Mouse (Mus musculus) adrenal gland (tissue): ENCODE results near the gene Gpr142.

Experiments used
- intact Hi-C: fragments of 180-260 bp; cut with DNase I; formaldehyde crosslinking; loops from one replicate; pipeline ENCODE4 v1.15.1; 2025

Gene Gpr142

DNA sequence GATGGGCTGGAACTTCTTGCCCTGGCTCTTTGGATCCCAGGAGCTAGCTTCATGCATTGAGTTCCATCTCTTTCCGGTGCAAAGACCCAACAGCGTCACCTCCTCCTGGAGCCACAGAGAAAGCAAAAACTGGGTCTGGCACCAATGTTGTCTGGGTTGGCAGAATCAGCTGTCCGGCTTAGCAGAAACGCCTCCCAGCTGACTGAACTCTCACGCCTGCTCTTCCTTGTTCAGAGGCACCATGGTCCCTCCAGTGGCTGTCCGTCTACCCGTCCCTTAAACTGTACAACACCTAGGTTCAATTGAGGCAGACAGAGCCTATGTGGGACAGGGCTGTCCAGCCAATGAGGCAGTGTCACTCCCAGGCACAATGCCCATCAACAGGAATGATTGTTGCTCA is 1.5 kb upstream of the Gpr142 start:
- intact Hi-C loops, result loop anchor here (10.0 kb wide), 1 partner anchor 348 kb away; no protein-coding TSS in a partner anchor

DNA sequence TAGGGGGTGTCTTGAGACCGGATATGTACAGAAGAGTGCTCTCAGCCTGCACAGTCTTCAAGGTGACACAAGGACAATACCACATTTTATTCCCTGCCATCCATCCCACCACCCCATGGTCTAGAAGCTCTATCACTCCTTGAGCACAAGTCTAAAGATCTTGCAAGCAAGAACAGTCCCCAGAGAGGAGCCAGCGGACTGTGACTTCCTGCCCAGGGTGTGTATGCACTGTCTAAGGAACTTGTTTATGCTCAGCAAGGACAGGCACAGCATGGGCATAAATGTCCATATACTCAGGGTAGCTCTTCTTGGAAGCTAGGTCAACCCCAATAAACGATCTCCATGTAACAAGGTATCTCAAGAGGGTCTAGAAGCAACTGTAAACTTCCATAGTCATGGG is 743 bp upstream of the Gpr142 start:
- intact Hi-C loops, result loop anchor here (10.0 kb wide), 1 partner anchor 347 kb away; no protein-coding TSS in a partner anchor

DNA sequence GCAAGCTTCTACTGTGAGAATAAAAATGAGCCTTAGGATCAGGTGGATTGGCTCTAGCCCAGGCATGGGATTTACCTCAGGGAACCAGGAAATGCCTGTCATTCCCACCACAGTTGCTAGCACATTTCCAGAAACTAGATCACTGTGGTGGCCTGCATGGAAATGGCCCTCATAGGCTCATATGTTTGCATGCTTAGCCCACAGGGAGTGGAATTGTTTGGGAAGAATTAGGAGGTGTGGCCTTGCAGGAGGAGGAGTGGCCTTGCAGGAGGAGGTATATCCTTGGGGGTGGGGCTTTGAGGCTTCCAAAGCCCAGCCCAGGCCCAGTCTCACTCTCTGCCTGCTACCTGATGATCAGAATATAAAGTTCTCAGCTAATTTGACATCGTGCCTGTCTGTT is 3.2 kb downstream of the Gpr142 start:
- intact Hi-C loops, result no loop called here

GRCm38 (mm10) chr11:114802540-114803267 is 4.0 kb downstream of the Gpr142 start:
- intact Hi-C loops, result no loop called here

DNA sequence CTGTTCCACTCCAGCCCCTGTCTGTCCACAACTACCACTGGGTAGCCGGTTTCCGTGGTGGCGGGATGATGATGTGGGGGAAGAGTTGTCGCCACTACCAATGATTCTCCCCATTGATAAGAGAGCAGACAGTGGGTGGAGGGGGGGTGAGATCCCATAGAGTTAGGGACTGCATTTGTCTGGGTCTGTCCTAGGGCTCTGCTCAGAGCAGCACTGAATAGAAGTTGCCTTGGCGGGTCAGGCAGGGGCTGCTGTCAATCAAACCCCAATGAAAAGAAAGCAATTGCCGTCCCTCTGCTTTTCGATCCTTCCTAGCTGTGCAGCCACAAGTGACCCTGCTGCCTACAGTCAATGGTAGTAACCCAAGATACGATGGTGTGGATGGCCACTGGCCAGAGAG is 5.3 kb downstream of the Gpr142 start:
- intact Hi-C loops, result no loop called here

GRCm38 (mm10) chr11:114807025-114807424 is 8.3 kb downstream of the Gpr142 start:
- intact Hi-C loops, result no loop called here

- intact Hi-C loops, result no loop called here
These were observed 9.1 kb downstream of the Gpr142 start for GRCm38 (mm10) chr11:114807686-114808427.

GRCm38 (mm10) chr11:114809371-114809770 is 10.6 kb downstream of the Gpr142 start:
- intact Hi-C loops, result no loop called here

GRCm38 (mm10) chr11:114810344-114810743 is 11.6 kb downstream of the Gpr142 start:
- intact Hi-C loops, result no loop called here

GRCm38 (mm10) chr11:114812731-114813240 is 14.1 kb downstream of the Gpr142 start:
- intact Hi-C loops, result loop anchor here (1.0 kb wide), 2 partner anchors 65 to 100 kb away; no protein-coding TSS in a partner anchor

GRCm38 (mm10) chr11:114814873-114815592 is 16.3 kb downstream of the Gpr142 start:
- intact Hi-C loops, result no loop called here

GRCm38 (mm10) chr11:114816934-114817333 is 18.2 kb downstream of the Gpr142 start:
- intact Hi-C loops, result no loop called here

DNA sequence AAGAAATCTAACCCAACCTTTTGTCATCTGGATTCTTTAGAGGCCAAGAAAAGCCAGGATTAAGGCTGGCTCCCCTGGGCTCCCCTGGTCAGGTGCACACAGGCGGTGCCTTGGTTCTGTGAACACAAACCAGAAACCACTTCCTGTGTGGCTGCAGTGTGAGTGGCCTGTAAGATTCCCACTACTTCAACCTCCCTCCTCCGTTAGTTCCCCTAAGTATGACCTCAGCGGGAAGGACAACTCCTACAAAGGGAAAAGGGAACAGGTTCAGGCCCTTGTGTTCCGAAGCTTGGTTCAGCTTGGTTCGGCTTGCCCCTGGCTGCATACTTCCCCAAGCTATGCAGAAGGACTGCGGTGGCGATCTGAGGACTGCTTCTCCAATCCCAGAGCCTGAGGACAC is 19.5 kb downstream of the Gpr142 start:
- intact Hi-C loops, result no loop called here

DNA sequence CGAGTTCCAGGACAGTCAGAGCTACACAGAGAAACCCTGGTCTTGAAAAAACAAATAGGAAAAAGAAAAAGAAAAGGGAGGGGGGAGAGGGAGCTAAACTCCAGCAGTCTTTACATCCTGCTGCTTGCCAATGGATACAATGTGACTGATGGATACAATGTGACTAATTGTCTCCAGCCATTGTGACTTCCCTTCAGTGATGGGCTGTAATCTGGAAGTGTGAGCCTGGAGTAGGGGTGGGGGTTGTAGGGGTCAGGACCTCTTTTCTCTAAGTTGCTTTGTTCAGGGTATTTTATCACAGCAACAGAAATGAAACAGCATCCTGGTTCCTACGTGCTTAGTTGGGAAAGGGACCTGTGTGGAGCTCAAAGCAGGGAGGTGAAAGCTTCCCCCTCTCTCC is 20.4 kb downstream of the Gpr142 start:
- intact Hi-C loops, result no loop called here

DNA sequence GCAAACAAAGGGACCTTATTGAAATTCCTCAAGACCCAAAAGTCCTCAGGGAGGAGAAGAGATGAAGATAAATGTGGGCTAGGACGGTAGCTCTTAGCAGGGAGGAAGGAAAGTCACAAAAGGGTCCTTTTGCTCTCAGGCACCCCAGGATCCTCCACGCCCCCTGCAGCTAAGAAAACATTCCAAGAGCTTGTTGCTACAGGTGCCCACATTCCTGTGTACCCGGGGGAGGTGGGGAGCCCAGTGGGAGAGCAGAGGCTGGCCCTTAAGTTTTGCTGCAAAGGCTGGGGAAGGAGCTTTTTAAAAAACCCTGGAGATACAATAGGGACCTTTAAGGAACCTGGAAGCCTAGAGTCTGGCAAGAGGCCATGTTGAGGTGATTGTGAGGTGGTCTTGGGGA is 21.7 kb downstream of the Gpr142 start:
- intact Hi-C loops, result no loop called here

DNA sequence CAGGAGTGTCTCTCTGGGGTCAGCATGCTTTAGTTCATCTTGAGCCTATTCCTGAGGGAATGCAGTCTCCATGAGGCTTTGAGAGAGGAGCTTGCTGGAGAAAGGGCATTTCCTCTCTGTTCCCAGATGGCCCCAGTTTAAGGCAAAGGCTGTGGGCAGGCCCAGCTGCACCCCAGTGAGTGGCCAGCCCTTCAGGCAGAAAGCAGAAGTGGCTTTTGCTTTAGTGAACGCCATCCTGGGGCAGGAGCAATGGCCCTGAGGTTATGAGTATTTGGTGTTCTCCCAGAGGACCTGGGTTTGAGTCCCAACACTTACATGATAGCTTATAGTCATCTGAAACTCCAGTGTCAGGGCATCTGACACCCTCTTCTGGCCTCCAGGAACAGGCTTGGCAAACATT is 22.6 kb downstream of the Gpr142 start:
- intact Hi-C loops, result no loop called here

DNA sequence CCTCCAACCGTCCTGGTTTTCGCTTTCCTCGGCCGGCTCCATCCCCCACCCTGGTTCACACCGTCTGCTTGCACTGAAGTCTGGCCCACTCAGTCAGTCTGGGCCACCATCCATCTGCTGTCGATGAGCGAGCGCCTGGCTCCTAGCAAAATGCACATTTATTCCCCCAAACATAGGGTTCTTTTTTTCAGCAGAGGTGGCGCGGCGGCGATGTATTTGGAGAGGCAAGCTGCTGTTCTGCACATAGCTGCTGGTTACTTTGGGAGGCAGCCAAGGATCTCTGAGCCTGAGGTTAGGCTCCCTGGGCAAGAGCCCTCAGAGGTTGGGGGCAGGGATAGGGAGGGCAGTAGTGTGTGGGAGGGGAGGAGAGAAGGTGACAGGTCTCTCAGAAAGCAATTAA is 24.0 kb downstream of the Gpr142 start:
- intact Hi-C loops, result no loop called here

GRCm38 (mm10) chr11:114823199-114823725 is 24.5 kb downstream of the Gpr142 start:
- intact Hi-C loops, result no loop called here

GRCm38 (mm10) chr11:114826686-114827085 is 28.0 kb downstream of the Gpr142 start:
- intact Hi-C loops, result no loop called here

- intact Hi-C loops, result no loop called here
These were observed 31.0 kb downstream of the Gpr142 start for GRCm38 (mm10) chr11:114829499-114830432.

- intact Hi-C loops, result no loop called here
These were observed 31.7 kb downstream of the Gpr142 start for GRCm38 (mm10) chr11:114830433-114830773.
